Mouse (Mus musculus) macrophage (primary cell): ENCODE results near the gene Aldh5a1. TPM values are rescaled to one million over a fixed set of nuclear protein-coding genes. Genes with fewer than 3 reads are reported as not detected.
"Not testable (repeated sequence)": the region's sequence is repeated elsewhere in the genome, so short reads cannot be mapped to it uniquely, and the experiment has no call there.

Source experiments
- H3K27ac ChIP-seq: fragments of 350-480 bp; formaldehyde crosslinking; 2 replicates; pipeline ENCODE4 v1.9.0; 2021
- H3K36me3 ChIP-seq: fragments of 350-480 bp; formaldehyde crosslinking; 2 replicates; pipeline ENCODE4 v1.9.0; 2021; ENCODE audit errors: inconsistent target
- H3K4me3 ChIP-seq: fragments of 350-480 bp; formaldehyde crosslinking; 2 replicates; pipeline ENCODE4 v1.9.0; 2021; ENCODE audit errors: inconsistent target
- H3K79me2 ChIP-seq: fragments of 350-480 bp; formaldehyde crosslinking; 2 replicates; pipeline ENCODE4 v1.9.0; 2021; ENCODE audit errors: inconsistent target
- WGBS: methylation state at CpG from one replicate; pipeline ENCODE4 v1.1.7; 2026; ENCODE audit warnings: inconsistent platforms; ENCODE audit not compliant: missing documents; 5-methylcytosine and 5-hydroxymethylcytosine counted together
- polyA plus RNA-seq: library from polyadenylated mRNA; stranded (reverse); fragments of 250-400 nt; gene quantifications from 3 replicates; pipeline ENCODE4 v1.2.4, GENCODE M21; 2018; ENCODE audit warnings: inconsistent platforms
- total RNA-seq, 78 experiments: library from RNA; depleted of rRNA; stranded (reverse); fragments of 250-400 nt; gene quantifications; 1 replicate in 9 of 78; 2 replicates in 24 of 78; 3 replicates in 43 of 78; 4 replicates in 2 of 78; pipeline ENCODE4 v1.2.4; 2018; ENCODE audit warnings: inconsistent platforms in 56 of 78

The Aldh5a1 gene
- 1 to 10 TPM in 5 of 26 experiments, under 1 TPM in 17, not detected in 4; 0.16 to 1.8 (median 0.50) TPM for total RNA-seq (2018; cell fraction: chromatin; rRNA removed)
- total RNA-seq (2018; cell fraction: cytosol; rRNA removed): under 1 TPM; 0.11 to 0.74 (median 0.34) TPM
- 1 to 10 TPM in 4 of 26 experiments, under 1 TPM in 21, not detected in 1; 0.10 to 1.4 (median 0.37) TPM for total RNA-seq (2018; cell fraction: nucleus; rRNA removed)
- 0.52 to 0.66 TPM (median 0.62 TPM) in 3 replicates for polyA plus RNA-seq

DNA sequence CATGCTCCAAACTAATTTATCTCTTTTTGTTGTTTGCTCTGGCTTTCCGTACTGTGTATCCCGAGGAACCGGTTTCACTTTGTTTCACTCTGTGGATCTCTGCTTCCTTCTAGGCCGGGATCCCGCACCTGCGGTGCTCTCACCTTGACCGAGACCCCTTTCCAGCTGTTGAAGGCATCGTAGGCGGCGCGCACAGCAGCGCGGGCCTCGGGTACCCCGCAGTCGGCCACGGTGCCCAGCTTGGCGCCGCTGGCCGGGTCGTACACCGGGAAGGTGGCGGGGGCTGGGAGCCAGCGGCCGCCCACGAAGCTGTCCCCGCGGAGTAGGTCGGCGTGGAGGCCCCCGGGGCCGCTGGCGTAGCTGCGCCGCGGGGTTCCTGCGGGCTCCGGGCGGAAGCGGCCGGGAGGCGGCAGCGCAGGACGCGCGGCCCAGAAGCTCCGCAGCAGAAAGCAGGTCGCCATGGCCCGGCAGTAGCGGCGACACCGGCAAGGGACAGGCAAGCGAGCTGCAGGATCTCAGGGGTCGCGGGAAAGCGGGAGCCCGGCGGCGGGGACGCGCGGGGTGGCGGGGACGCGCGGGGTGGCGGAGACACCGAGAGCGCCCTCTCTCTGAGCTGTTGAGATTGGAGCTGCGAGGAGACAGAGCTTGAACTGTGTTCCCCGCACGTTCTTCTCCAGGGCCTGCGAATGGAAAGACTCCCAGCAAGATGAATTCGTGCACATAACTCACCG lies at the start of gene Aldh5a1:
Aldh5a1 (minus strand) TSS at position 554 of the 731 bp plus-strand sequence.
- Histone ChIP-seq H3K79me2 (no peaks in the 10 kb centered on the region), H3K27ac (no peak within 1 kb of the TSS), H3K4me3 (peak within 1 kb of the TSS; percentile 22; the same call in 1 of the 2 replicates), H3K36me3 (no peaks in the 10 kb centered on the region)
- WGBS: 1% methylated on average over 61 of the region's 75 CpGs

DNA sequence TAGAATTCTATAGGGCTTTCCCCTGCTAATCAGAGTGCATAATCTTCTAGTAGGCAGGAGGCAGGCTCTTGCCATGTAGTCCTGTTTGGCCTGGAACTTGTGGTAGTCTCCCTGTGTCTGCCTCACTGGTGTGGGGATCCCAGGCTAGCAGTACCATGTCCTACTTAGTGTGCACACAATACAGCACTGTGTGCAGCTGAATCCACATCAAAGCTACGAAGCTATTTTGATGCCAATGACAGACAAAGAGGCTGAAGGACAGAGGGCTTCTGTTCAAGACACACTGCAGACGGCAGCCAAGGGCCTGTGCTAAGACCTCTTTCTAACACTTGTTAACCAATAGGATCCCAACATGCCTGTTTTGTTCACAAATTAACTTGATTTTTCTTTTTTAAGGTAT lies 48.0 kb upstream of the Aldh5a1 start:
- Histone ChIP-seq H3K36me3 (no peaks in the 10 kb centered on the region), H3K79me2 (no peaks in the 10 kb centered on the region), H3K4me3 (no peak overlapping the region), H3K27ac (no peak overlapping the region)
- WGBS: 100% methylated on average over 2 of the region's 2 CpGs

DNA sequence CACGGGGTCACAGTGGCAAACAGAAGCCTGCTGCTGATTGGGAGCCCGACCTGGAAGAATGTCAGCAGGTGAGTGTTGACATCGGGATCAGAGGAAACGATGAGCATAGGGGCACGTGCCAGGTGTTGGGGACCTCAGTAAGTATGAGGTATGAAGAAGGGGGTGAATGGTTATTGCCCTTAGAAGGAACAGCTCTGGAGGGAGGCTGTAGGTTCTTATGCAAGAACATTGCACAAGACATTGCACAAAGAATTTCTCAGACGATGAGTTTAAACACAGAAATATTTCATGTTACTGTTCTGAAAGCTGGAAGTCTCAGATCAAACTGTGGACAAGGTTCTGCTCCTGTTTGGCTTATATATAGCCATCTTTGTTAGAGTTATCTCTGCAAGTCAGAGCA lies 43.6 kb upstream of the Aldh5a1 start:
- 37% methylated on average over 6 of the region's 6 CpGs for WGBS
- no peaks in the 10 kb centered on the region for H3K79me2 ChIP-seq
- no peak overlapping the region for H3K4me3 ChIP-seq
- H3K36me3 ChIP-seq: no peaks in the 10 kb centered on the region
- no peak overlapping the region for H3K27ac ChIP-seq

DNA sequence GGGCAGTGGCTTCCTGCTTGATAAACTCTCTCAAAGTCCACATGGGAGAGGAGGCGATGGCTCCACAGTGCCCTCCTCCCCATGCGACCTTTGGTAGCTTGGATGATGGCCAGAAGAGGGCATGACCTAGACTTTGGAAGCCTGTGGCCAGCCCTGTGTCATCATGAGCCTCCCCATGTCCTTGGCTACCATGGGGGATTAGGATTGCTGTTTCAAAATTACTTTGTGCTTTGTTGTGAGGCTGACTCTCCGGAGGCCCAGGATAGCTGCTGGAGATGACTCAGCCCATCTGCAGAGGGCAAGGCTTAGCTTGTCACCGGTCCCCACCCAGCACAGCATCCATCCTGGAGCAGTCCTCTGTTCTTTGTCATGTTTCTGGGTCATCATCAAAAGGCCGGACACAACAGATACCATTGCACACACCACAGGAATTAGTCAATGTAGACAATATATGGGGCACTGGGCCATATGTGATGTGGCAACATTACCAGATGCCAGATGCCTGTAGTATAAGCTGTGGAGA lies 40.4 kb upstream of the Aldh5a1 start:
- WGBS: 80% methylated on average over 5 of the region's 5 CpGs
- Histone ChIP-seq H3K4me3 (no peak overlapping the region), H3K79me2 (no peaks in the 10 kb centered on the region), H3K36me3 (no peaks in the 10 kb centered on the region), H3K27ac (no peak overlapping the region)

DNA sequence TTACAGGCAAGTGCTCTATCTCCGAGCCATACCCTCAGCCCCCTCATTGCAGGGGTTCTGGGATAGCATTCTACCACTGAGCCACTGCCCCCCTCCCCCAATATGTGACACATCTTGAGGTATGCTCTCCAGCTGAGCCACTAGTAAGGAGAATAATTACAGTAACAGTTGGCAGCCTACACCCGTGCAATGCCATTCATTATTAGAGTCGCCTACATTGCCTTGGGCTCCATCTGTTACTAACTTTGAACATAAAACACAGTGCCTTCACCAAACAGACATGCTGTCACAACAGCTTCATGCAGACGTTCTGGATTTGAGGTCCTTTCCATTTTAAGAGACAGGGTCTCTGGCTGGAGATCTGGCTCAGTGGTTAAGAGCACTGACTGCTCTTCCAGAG lies 38.9 kb upstream of the Aldh5a1 start:
- no peak overlapping the region for H3K27ac ChIP-seq
- H3K36me3 ChIP-seq: no peaks in the 10 kb centered on the region
- H3K79me2 ChIP-seq: no peaks in the 10 kb centered on the region
- H3K4me3 ChIP-seq: no peak overlapping the region
- WGBS: 96% methylated on average over 4 of the region's 4 CpGs

DNA sequence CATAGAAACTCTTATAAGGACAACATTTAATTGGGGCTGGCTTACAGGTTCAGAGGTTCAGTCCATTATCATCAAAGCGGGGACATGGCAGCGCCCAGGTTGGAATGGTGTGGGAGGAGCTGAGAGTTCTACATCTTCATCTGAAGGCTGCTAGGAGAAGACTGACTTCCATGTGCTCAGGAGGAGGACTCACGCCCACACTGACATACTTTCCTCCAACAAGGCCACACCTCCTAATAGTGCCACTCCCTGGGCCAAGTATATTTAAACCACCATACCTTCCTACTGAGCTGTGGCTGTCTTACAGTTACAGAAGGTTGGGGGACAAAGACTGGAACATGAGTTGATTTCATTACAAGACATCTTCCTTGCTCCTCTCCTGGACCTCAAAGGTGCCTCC lies 34.3 kb upstream of the Aldh5a1 start:
- H3K36me3 ChIP-seq, H3K4me3 ChIP-seq, H3K27ac ChIP-seq, H3K79me2 ChIP-seq: not testable (repeated sequence)
- WGBS: 92% methylated on average over 3 of the region's 3 CpGs

DNA sequence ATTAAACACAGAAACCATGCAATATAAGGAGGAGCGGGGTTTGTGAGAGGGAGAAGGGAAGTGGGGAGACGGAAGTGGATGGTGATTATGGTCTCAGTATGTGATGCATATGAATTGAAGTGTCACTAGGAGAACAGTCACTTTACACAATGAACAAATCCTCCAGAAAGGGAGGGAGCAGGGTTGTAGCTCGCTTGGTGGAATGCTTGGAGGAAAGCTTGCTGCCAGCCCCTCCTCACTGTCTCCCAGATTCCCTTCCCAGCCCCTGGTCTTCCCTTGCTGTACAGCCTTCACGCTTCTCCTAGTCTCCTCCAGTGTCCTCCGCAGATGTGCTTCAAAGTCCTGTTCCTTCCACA lies 28.4 kb upstream of the Aldh5a1 start:
- H3K79me2 ChIP-seq: no peaks in the 10 kb centered on the region
- WGBS: 39% methylated on average over 5 of the region's 5 CpGs
- H3K36me3 ChIP-seq: no peaks in the 10 kb centered on the region
- H3K4me3 ChIP-seq: peak overlapping the region; percentile 44
- no peak overlapping the region for H3K27ac ChIP-seq

DNA sequence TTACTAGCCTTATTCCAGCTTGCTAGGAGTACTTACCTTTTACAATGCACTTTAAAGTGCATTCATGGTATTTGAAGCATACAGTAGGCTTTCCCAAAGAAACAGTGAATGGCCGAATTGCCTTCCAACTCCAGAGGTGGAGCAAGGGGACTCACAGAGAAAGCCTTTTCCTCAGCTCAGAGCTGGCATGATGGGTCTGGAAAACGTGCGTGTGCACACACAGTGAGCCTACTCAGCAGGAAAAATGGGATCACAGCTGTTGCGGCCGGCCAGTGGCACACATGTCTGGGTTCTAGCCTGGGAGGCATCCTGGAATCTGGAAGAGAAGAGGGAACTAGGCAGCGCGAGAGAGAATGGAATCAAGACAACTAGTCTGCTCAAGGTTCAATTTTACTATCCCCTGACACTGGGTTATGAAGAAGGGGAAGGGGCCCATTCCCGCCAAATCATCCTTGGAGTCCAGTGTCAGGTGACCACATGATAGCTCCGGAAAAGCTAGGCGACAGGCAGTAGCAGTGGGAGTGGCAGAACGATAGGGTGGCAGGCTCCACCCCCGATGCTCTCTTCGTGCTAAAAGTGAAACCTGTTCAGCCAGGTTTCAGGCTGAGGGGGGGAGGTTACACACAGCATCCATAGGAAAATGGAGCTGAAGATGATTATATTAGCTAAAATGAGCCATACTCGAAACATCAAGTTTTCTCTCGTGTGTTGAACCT lies 27.8 kb upstream of the Aldh5a1 start:
- 11% methylated on average over 15 of the region's 15 CpGs for WGBS
- Histone ChIP-seq H3K27ac (no peak overlapping the region), H3K4me3 (peak overlapping the region; percentile 44), H3K36me3 (no peaks in the 10 kb centered on the region), H3K79me2 (no peaks in the 10 kb centered on the region)

DNA sequence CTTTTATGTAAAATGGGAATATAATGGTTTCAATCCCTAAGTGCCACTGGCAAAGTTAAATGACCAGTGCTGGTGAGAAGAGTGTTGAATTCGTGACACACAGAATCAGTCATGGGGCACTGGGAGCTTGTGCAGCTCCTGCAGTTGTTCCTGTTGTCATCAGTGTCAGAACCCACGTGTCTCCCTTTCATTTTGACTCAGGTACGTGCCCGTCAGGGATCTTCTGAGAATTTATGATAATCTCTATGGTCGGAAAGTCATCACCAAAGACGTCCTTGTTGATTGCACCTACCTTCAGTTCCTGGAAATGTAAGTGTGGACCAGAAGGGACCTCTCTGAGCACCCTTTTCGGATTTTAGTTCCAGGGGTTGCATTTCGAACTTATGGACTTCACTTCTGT lies 24.7 kb upstream of the Aldh5a1 start:
- WGBS: 78% methylated on average over 7 of the region's 8 CpGs
- H3K27ac ChIP-seq: no peak overlapping the region

DNA sequence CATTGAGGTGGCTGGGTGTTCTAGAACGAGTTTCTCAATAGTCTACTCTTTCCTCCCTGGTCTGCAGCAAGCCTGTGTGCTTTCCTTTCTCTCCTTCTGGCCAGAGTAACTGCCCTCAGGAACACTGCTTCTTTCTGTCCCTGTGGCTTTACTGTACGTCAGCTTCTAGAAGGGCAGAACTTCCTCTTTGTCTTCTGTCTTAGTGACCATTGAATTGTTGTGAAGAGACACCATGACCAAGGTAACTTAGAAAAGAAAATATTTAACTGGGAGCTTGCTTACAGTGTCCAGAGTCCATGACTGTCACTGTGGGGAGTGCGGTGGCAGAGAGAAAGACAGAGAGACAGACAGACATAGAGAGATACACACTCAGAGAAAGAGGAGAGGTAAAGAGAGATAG lies 22.6 kb upstream of the Aldh5a1 start:
- 35% methylated on average over 3 of the region's 3 CpGs for WGBS
- no peaks in the 10 kb centered on the region for H3K36me3 ChIP-seq
- H3K79me2 ChIP-seq: no peaks in the 10 kb centered on the region
- H3K4me3 ChIP-seq: no peak overlapping the region
- no peak overlapping the region for H3K27ac ChIP-seq

More for the DNA sequence above, 24.7 kb upstream of the Aldh5a1 start:
- H3K36me3 ChIP-seq: no peaks in the 10 kb centered on the region
- H3K79me2 ChIP-seq: no peaks in the 10 kb centered on the region
- no peak overlapping the region for H3K4me3 ChIP-seq

DNA sequence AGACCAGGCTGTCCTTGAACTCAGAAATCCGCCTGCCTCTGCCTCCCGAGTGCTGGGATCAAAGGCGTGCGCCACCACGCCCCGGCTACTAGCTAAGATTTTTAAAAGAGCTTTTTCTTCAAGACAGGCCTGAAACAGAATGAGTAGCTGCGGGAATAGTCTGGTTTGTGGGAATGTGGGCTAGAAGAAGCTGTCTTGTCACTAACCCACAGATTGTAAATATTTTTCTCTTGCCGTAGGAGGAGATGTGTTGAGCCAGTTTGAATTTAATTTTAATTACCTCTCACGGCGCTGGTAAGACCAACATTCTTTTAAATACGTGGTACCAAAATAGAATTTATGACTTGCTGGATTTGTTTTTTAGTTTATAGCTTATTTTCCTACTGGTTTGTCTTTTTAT lies 21.2 kb upstream of the Aldh5a1 start:
- Histone ChIP-seq H3K79me2 (no peaks in the 10 kb centered on the region), H3K36me3 (no peaks in the 10 kb centered on the region), H3K4me3 (no peak overlapping the region), H3K27ac (no peak overlapping the region)
- 96% methylated on average over 11 of the region's 11 CpGs for WGBS

DNA sequence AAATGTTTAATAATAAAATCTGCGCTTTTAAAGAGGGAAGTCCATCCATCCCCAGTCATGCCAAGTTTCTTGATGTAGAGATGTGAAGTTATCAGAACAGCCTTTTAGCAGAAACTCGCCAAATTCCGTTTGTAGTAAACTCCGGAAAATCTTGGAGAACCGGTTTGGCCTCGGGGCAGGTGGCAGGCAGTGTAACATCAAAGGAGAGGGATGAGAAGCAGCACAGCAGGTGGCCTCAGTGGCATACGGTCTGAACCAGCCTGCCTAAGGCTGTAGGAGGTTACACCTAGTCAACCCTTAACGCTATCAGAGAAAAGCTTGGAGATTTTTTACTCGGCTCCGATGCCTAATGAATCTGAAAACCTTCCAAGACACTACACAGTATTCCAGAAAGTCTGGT lies 18.0 kb upstream of the Aldh5a1 start:
- no peak overlapping the region for H3K27ac ChIP-seq
- no peaks in the 10 kb centered on the region for H3K79me2 ChIP-seq
- H3K36me3 ChIP-seq: no peaks in the 10 kb centered on the region
- no peak overlapping the region for H3K4me3 ChIP-seq
- WGBS: 54% methylated on average over 10 of the region's 10 CpGs

DNA sequence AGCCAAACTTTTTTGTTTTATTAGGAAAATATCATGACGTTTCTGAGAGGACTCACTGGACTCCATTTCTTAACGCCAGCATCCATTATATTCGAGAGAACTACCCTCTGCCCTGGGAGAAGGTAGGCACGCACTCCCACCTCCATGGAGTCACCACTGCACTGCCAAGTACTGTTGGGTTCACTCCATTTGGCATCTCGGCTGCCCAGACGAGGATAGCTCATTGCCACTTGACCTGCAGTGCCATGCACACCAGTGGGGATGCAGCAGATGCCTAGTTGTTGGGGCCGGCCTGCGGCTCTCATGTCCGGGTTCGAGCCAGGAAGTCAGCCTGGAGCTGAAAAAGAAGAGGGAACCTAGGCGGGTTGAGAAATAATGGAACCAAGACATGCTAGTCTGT lies 17.6 kb upstream of the Aldh5a1 start:
- Histone ChIP-seq H3K4me3 (no peak overlapping the region), H3K79me2 (no peaks in the 10 kb centered on the region), H3K27ac (no peak overlapping the region), H3K36me3 (no peaks in the 10 kb centered on the region)
- WGBS: 70% methylated on average over 11 of the region's 11 CpGs

DNA sequence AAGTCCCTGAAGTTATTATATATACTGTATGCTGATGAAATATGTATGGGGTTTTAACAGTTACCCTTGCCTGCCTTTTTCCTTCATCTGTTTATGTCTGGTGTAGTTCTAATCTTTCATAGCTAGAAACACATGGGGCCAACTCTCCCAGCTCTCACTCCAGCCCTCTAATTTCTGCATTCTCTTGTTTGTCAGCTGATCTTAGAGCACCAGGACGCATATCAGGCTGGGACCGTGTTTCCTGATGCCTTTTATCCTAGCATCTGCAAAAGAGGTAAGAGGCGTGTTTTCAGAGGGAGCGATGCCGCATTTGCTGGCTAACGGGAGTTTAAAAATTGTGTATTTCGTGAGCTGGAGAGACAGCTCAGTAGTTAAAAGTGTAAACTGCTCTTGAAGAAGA lies 15.2 kb upstream of the Aldh5a1 start:
- no peak overlapping the region for H3K27ac ChIP-seq
- H3K79me2 ChIP-seq: no peaks in the 10 kb centered on the region
- WGBS: 95% methylated on average over 7 of the region's 7 CpGs
- no peaks in the 10 kb centered on the region for H3K36me3 ChIP-seq
- no peak overlapping the region for H3K4me3 ChIP-seq

DNA sequence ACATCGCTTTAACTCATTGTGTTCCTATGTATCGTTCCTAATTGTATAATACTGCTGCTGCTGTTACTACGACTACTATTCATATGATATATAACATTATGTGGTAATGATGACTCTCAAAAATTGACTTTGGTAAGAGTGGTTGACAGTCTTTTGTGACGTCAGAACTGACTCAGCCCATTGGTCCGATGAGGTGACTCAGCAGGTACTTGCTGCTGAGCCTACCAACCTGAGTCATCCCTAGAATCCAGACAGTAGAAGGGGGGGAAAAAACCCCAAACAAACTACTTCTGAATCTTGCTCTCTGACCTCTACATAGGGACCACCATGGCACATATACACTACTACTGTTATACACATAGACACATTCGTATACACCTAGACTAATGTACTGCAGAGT lies 11.4 kb upstream of the Aldh5a1 start:
- H3K36me3 ChIP-seq: no peaks in the 10 kb centered on the region
- no peak overlapping the region for H3K27ac ChIP-seq
- H3K79me2 ChIP-seq: no peaks in the 10 kb centered on the region
- H3K4me3 ChIP-seq: no peak overlapping the region
- 86% methylated on average over 6 of the region's 6 CpGs for whole genome bisulfite sequencing
